Mouse (Mus musculus) layer of hippocampus, postnatal 36 days (tissue): ENCODE measurements around the gene Cbx5. TPM values are rescaled to one million over a fixed set of nuclear protein-coding genes. Genes with fewer than 3 reads are reported as not detected.

Source experiments
- DNase-seq, 2 experiments: peaks; one replicate each; pipeline ENCODE4 v3.0.0; 2022
- microRNA-seq, 2 experiments: library from miRNA; unstranded; fragments of <30 nt; microRNA quantifications; one replicate each; pipeline ENCODE4 v1.2.0; 2021
- total RNA-seq, 2 experiments: library from RNA; stranded (reverse); gene quantifications; 2 replicates each; pipeline ENCODE4 v1.2.3; 2021

Cbx5 gene
- total RNA-seq, 2 experiments from 2014 or later: 188 to 189 TPM

GRCm38 (mm10) chr15:103144176-103144575 is 95.4 kb downstream of the Cbx5 start:
- DNase-seq: no peak

Small RNA genes within 50 kb of the gene (microRNA-seq; reads per million reads assigned to microRNA genes)
- gene Mir148b: 79.4 to 173 reads per million in 2 experiments

Other genes with a start within 250 kb of the Cbx5 start
- not detected for gene Hoxc8, start 249.2 kb downstream of the Cbx5 start, total RNA-seq
- not detected for gene Hoxc6, start 241.6 kb downstream of the Cbx5 start, total RNA-seq
- gene Hoxc4, start 220.9 kb downstream of the Cbx5 start, total RNA-seq: not detected
- gene Smug1, start 72.7 kb downstream of the Cbx5 start, total RNA-seq: 10 to 100 TPM; 20.9 to 22.5 TPM
- 100 to 1,000 TPM; 257 to 272 TPM for gene Hnrnpa1, start 616 bp upstream of the Cbx5 start, total RNA-seq
- gene Nfe2, start 18.6 kb upstream of the Cbx5 start, total RNA-seq: under 1 TPM in 1 of 2 experiments, not detected in 1; 0.23 TPM
- 100 to 1,000 TPM in 1 of 2 experiments, 10 to 100 TPM in 1; 93.2 to 103 TPM for gene Copz1, start 32.9 kb upstream of the Cbx5 start, total RNA-seq
- under 1 TPM; 0.25 to 0.66 TPM for gene Gpr84, start 70.8 kb upstream of the Cbx5 start, total RNA-seq
- gene Zfp385a, start 100.3 kb upstream of the Cbx5 start, total RNA-seq: 10 to 100 TPM; 38.7 to 39.7 TPM
- 1 to 10 TPM; 1.4 to 1.9 TPM for gene Itga5, start 126.9 kb upstream of the Cbx5 start, total RNA-seq
- gene Gtsf1, start 190.7 kb upstream of the Cbx5 start, total RNA-seq: not detected
- gene Gtsf2, start 208.7 kb upstream of the Cbx5 start, total RNA-seq: not detected
- gene Nckap1l, start 214.0 kb upstream of the Cbx5 start, total RNA-seq: 1 to 10 TPM; 7.0 to 7.3 TPM